ENCODE assay signal across 25 mouse cellular contexts in the genomic region with DNA sequence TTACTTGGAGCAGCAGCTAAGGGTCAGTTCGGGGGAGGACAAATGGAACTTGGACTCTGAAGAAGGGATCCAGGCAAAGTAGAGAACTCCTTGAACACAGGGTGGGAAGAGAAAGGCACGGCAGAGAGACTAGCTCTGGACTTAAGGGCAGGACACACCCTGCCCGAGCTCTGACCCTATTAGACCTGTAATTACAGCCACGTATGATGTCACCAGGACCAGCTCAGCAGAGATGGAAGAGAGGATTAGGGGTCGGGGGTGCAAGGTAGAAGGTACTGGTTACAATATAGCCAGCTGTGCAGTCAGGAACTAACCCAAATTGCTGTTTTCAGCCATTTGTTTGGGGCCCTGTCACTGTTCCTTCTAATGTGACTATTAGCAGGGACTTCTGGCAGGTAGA. TPM values are rescaled to one million over a fixed set of nuclear protein-coding genes. Genes with fewer than 3 reads are reported as not detected.
DNase-seq lines count a peak whose midpoint lies in the region; ATAC-seq and TF ChIP-seq lines count a peak whose summit lies in the region.
"Had no signal": no experiment of that assay in that cellular context is flagged by ENCODE, and none has a peak within 500 bp of the region (broad histone marks: within the 10 kb centered on the region; RNA-seq: fewer than 3 reads in every experiment).

No protein-coding gene starts in this region.

- H3K4me3 ChIP-seq in hindbrain, embryonic 12.5 days = 0 out of 2 replicates have a peak overlapping the region, but pooled peaks have one; percentile 23
- H3K4me3 ChIP-seq in hindbrain, embryonic 16.5 days (ENCODE audit: low read length) = no peak overlapping the region; the same call in 1 of the 2 replicates
- H3K4me3 ChIP-seq in midbrain, postnatal 0 days (ENCODE audit: low read depth, low read length) = peak overlapping the region; percentile 32; the same call in 1 of the 2 replicates
- no peak overlapping the region for H3K4me3 ChIP-seq in midbrain, embryonic 11.5 days (ENCODE audit: low read depth, low read length)
- 0 out of 2 replicates have a peak overlapping the region, but pooled peaks have one; percentile 43 for H3K4me3 ChIP-seq in limb, embryonic 10.5 days
- H3K4me3 ChIP-seq: erythroblast, embryonic 14.5 days; left cerebral cortex, adult 2 months; liver, embryonic 15.5 days; myocyte had no signal

- no peak overlapping the region for H3K27ac ChIP-seq in hindbrain, embryonic 12.5 days
- H3K27ac ChIP-seq in hindbrain, embryonic 16.5 days (ENCODE audit: low read depth, low read length) = no peak overlapping the region
- no peak overlapping the region for H3K27ac ChIP-seq in midbrain, postnatal 0 days (ENCODE audit: low read depth, low read length)
- no peak overlapping the region for H3K27ac ChIP-seq in midbrain, embryonic 11.5 days (ENCODE audit: low read depth, low read length)
- no peak overlapping the region for H3K27ac ChIP-seq in limb, embryonic 10.5 days
- H3K27ac ChIP-seq: left cerebral cortex, adult 2 months; liver, embryonic 15.5 days had no signal

- H3K9me3 ChIP-seq in hindbrain, embryonic 12.5 days (replicated peaks) = no peaks in the 10 kb centered on the region
- H3K9me3 ChIP-seq in hindbrain, embryonic 16.5 days (ENCODE audit: control insufficient read depth, low read length) = no peaks in the 10 kb centered on the region
- no peaks in the 10 kb centered on the region for H3K9me3 ChIP-seq in midbrain, postnatal 0 days (ENCODE audit: low read length)
- H3K9me3 ChIP-seq in midbrain, embryonic 11.5 days (ENCODE audit: control insufficient read depth, low read length) = no peaks in the 10 kb centered on the region
- H3K9me3 ChIP-seq in limb, embryonic 10.5 days (replicated peaks) = no peaks in the 10 kb centered on the region
- H3K9me3 ChIP-seq: liver, embryonic 15.5 days had no signal

- peaks cover 6% of the 10 kb centered on the region; the same call in 1 of the 2 replicates for H3K4me1 ChIP-seq in hindbrain, embryonic 12.5 days
- peaks cover 7% of the 10 kb centered on the region for H3K4me1 ChIP-seq in hindbrain, embryonic 16.5 days (ENCODE audit: control insufficient read depth, insufficient read depth, low read depth, low read length)
- no peaks in the 10 kb centered on the region for H3K4me1 ChIP-seq in midbrain, postnatal 0 days (ENCODE audit: insufficient read depth, low read length)
- H3K4me1 ChIP-seq in midbrain, embryonic 11.5 days (ENCODE audit: control insufficient read depth, insufficient read depth, low read length) = no peaks in the 10 kb centered on the region
- H3K4me1 ChIP-seq in limb, embryonic 10.5 days = peaks cover 26% of the 10 kb centered on the region

- no peak overlapping the region for H3K4me2 ChIP-seq in hindbrain, embryonic 12.5 days (replicated peaks)
- H3K4me2 ChIP-seq in hindbrain, embryonic 16.5 days (ENCODE audit: low read length) = no peak overlapping the region
- no peak overlapping the region for H3K4me2 ChIP-seq in midbrain, postnatal 0 days (ENCODE audit: low read depth, low read length, poor library complexity, severe bottlenecking)
- no peak overlapping the region for H3K4me2 ChIP-seq in midbrain, embryonic 11.5 days
- H3K4me2 ChIP-seq: liver, embryonic 15.5 days had no signal

- H3K9ac ChIP-seq in hindbrain, embryonic 12.5 days = no peak overlapping the region
- H3K9ac ChIP-seq in hindbrain, embryonic 16.5 days (ENCODE audit: low read depth, low read length) = no peak overlapping the region
- no peak overlapping the region for H3K9ac ChIP-seq in midbrain, postnatal 0 days (replicated peaks; ENCODE audit: low read length, poor library complexity, severe bottlenecking)
- H3K9ac ChIP-seq in midbrain, embryonic 11.5 days (ENCODE audit: low read length) = no peak overlapping the region
- H3K9ac ChIP-seq: liver, embryonic 15.5 days had no signal

- no peak for TF ChIP-seq CTCF in midbrain, postnatal 0 days (IDR thresholded peaks at IDR 0.05)

- peaks cover 87% of the 10 kb centered on the region for H3K27me3 ChIP-seq in hindbrain, embryonic 12.5 days
- H3K27me3 ChIP-seq in hindbrain, embryonic 16.5 days (replicated peaks; ENCODE audit: control insufficient read depth, insufficient read depth, low read length) = peaks cover 42% of the 10 kb centered on the region
- H3K27me3 ChIP-seq in midbrain, postnatal 0 days (ENCODE audit: insufficient read depth, low read length) = peaks cover 42% of the 10 kb centered on the region
- peaks cover 57% of the 10 kb centered on the region for H3K27me3 ChIP-seq in midbrain, embryonic 11.5 days (ENCODE audit: control insufficient read depth, insufficient read depth, low read length)
- H3K27me3 ChIP-seq in limb, embryonic 10.5 days (ENCODE audit: low read depth, poor library complexity, severe bottlenecking) = peaks cover 100% of the 10 kb centered on the region

- no peak for DNase-seq in midbrain, postnatal 0 days (ENCODE audit: low spot score)
- no peak for DNase-seq in midbrain, embryonic 11.5 days (ENCODE audit: low spot score, missing footprints)
- DNase-seq in limb, embryonic 10.5 days (ENCODE audit: low spot score) = no peak
- DNase-seq in ovary, postnatal 14 days (ENCODE audit: low spot score) = no peak
- no peak for DNase-seq in layer of hippocampus, postnatal 14 days (ENCODE audit: low spot score in 2 of 2)
- DNase-seq: adrenal gland, postnatal 10 days; cerebellum, adult 9-10 months; kidney, postnatal 36 days; midbrain, embryonic 14.5 days; retina, postnatal 1 day had no signal

- 49% methylated on average over 5 of the region's 5 CpGs for WGBS in hindbrain, embryonic 12.5 days
- WGBS in hindbrain, embryonic 16.5 days = 48% methylated on average over 5 of the region's 5 CpGs
- WGBS in midbrain, postnatal 0 days = 47% methylated on average over 5 of the region's 5 CpGs
- 49% methylated on average over 5 of the region's 5 CpGs for WGBS in midbrain, embryonic 11.5 days
- WGBS in limb, embryonic 10.5 days = 36% methylated on average over 5 of the region's 5 CpGs

- no peaks in the 10 kb centered on the region for H3K36me3 ChIP-seq in hindbrain, embryonic 12.5 days
- no peaks in the 10 kb centered on the region for H3K36me3 ChIP-seq in hindbrain, embryonic 16.5 days (ENCODE audit: control insufficient read depth, insufficient read depth, low read length)
- no peaks in the 10 kb centered on the region for H3K36me3 ChIP-seq in midbrain, postnatal 0 days (ENCODE audit: insufficient read depth, low read length)
- no peaks in the 10 kb centered on the region for H3K36me3 ChIP-seq in midbrain, embryonic 11.5 days (ENCODE audit: control insufficient read depth, insufficient read depth, low read length)
- H3K36me3 ChIP-seq in limb, embryonic 10.5 days = no peaks in the 10 kb centered on the region
- H3K36me3 ChIP-seq: G1E had no signal

- ATAC-seq in hindbrain, embryonic 12.5 days (ENCODE audit: low FRiP score) = no peak
- ATAC-seq in hindbrain, embryonic 16.5 days = no peak
- no peak for ATAC-seq in midbrain, postnatal 0 days (ENCODE audit: low FRiP score)
- ATAC-seq in midbrain, embryonic 11.5 days (ENCODE audit: low FRiP score) = no peak
- ATAC-seq: activated CD4-positive, CD25-positive, alpha-beta regulatory T cell, adult 4 months; forebrain, embryonic 16.5 days; inflammation-experienced regulatory T-cells, adult 6 months had no signal

RNA-seq across cellular contexts. Expression of gene Exoc3l4, which starts 6.0 kb away (rescaled TPM):
- polyA plus RNA-seq in hindbrain, embryonic 12.5 days (2016; fragmentation: Nextera tagmentation; extraction: Ambion mirVana) = 4.9 and 5.1 TPM in 2 replicates
- polyA plus RNA-seq in hindbrain, embryonic 16.5 days (2015; fragmentation: Nextera tagmentation; extraction: Ambion mirVana) = 2.6 and 2.7 TPM in 2 replicates
- 2.4 and 3.3 TPM in 2 replicates for total RNA-seq in midbrain, postnatal 0 days (2014; rRNA removed)
- polyA plus RNA-seq in midbrain, postnatal 0 days (2015; fragmentation: Nextera tagmentation; extraction: Ambion mirVana) = 1.7 and 2.8 TPM in 2 replicates
- polyA plus RNA-seq in midbrain, embryonic 11.5 days (2014; fragmentation: Nextera tagmentation; extraction: Ambion mirVana) = 2.3 and 2.9 TPM in 2 replicates
- polyA plus RNA-seq in limb, embryonic 10.5 days (2016; fragmentation: Nextera tagmentation; extraction: Ambion mirVana) = 5.1 and 6.5 TPM in 2 replicates
- 1 to 10 TPM; 1.2 to 2.3 TPM for total RNA-seq in layer of hippocampus, postnatal 14 days (2021)
- polyA plus RNA-seq: activated CD4-positive, CD25-positive, alpha-beta regulatory T cell, adult 4 months; G1E; inflammation-experienced regulatory T-cells, adult 6 months had no signal

RNA-seq across cellular contexts. Expression of gene Lbhd2, which starts 16.2 kb away (rescaled TPM):
- polyA plus RNA-seq in hindbrain, embryonic 12.5 days (2016; fragmentation: Nextera tagmentation; extraction: Ambion mirVana) = 0.45 and 0.74 TPM in 2 replicates
- polyA plus RNA-seq in hindbrain, embryonic 16.5 days (2015; fragmentation: Nextera tagmentation; extraction: Ambion mirVana) = 2.5 and 3.3 TPM in 2 replicates
- total RNA-seq in midbrain, postnatal 0 days (2014; rRNA removed) = 4.4 and 6.4 TPM in 2 replicates
- 18.2 and 19.9 TPM in 2 replicates for polyA plus RNA-seq in midbrain, postnatal 0 days (2015; fragmentation: Nextera tagmentation; extraction: Ambion mirVana)
- polyA plus RNA-seq in midbrain, embryonic 11.5 days (2014; fragmentation: Nextera tagmentation; extraction: Ambion mirVana) = not detected in 2 replicates
- polyA plus RNA-seq in limb, embryonic 10.5 days (2016; fragmentation: Nextera tagmentation; extraction: Ambion mirVana) = not detected in 2 replicates
- total RNA-seq in layer of hippocampus, postnatal 14 days (2021) = 1 to 10 TPM in 1 of 2 experiments, under 1 TPM in 1; 0.62 to 1.8 TPM
- total RNA-seq: common myeloid progenitor, adult 5-6 weeks; G1E; gastrocnemius, adult 18-20 months; hematopoietic stem cell, adult 5-6 weeks had no signal
- polyA plus RNA-seq: activated CD4-positive, CD25-positive, alpha-beta regulatory T cell, adult 4 months; embryonic facial prominence, embryonic 11.5 days; erythroblast, embryonic 14.5 days; G1E; gonadal fat pad, adult 2 months; liver, embryonic 15.5 days; myocyte had no signal

RNA-seq across cellular contexts. Expression of gene Tnfaip2, which starts 19.4 kb away (rescaled TPM):
- 3.7 and 4.1 TPM in 2 replicates for polyA plus RNA-seq in hindbrain, embryonic 12.5 days (2016; fragmentation: Nextera tagmentation; extraction: Ambion mirVana)
- polyA plus RNA-seq in hindbrain, embryonic 16.5 days (2015; fragmentation: Nextera tagmentation; extraction: Ambion mirVana) = 0.79 and 1.2 TPM in 2 replicates
- total RNA-seq in midbrain, postnatal 0 days (2014; rRNA removed) = 1.5 and 3.8 TPM in 2 replicates
- 0.38 and 0.49 TPM in 2 replicates for polyA plus RNA-seq in midbrain, postnatal 0 days (2015; fragmentation: Nextera tagmentation; extraction: Ambion mirVana)
- polyA plus RNA-seq in midbrain, embryonic 11.5 days (2014; fragmentation: Nextera tagmentation; extraction: Ambion mirVana) = 1.1 and 2.3 TPM in 2 replicates
- polyA plus RNA-seq in limb, embryonic 10.5 days (2016; fragmentation: Nextera tagmentation; extraction: Ambion mirVana) = 4.3 and 6.0 TPM in 2 replicates
- 1 to 10 TPM in 1 of 2 experiments, under 1 TPM in 1; 0.55 to 1.2 TPM for total RNA-seq in layer of hippocampus, postnatal 14 days (2021)
- polyA plus RNA-seq: activated CD4-positive, CD25-positive, alpha-beta regulatory T cell, adult 4 months; inflammation-experienced regulatory T-cells, adult 6 months had no signal

RNA-seq across cellular contexts. Expression of gene Cdc42bpb, which starts 45.3 kb away (rescaled TPM):
- polyA plus RNA-seq in hindbrain, embryonic 12.5 days (2016; fragmentation: Nextera tagmentation; extraction: Ambion mirVana) = 43.2 and 44.8 TPM in 2 replicates
- polyA plus RNA-seq in hindbrain, embryonic 16.5 days (2015; fragmentation: Nextera tagmentation; extraction: Ambion mirVana) = 35.3 and 40.4 TPM in 2 replicates
- 190 and 259 TPM in 2 replicates for total RNA-seq in midbrain, postnatal 0 days (2014; rRNA removed)
- 35.4 and 36.4 TPM in 2 replicates for polyA plus RNA-seq in midbrain, postnatal 0 days (2015; fragmentation: Nextera tagmentation; extraction: Ambion mirVana)
- 28.1 and 28.2 TPM in 2 replicates for polyA plus RNA-seq in midbrain, embryonic 11.5 days (2014; fragmentation: Nextera tagmentation; extraction: Ambion mirVana)
- 30.4 and 32.0 TPM in 2 replicates for polyA plus RNA-seq in limb, embryonic 10.5 days (2016; fragmentation: Nextera tagmentation; extraction: Ambion mirVana)
- 100 to 1,000 TPM; 117 to 125 TPM for total RNA-seq in layer of hippocampus, postnatal 14 days (2021)
- total RNA-seq: G1E had no signal
- polyA plus RNA-seq: G1E had no signal

Comparison
In these comparisons a context has a peak if more than half of its experiments do, and no peak if none do; other contexts are left out.
1. H3K4me3 ChIP-seq: peak in hindbrain, embryonic 12.5 days (single experiment), midbrain, postnatal 0 days (single experiment) and limb, embryonic 10.5 days (single experiment); none in hindbrain, embryonic 16.5 days (single experiment) and midbrain, embryonic 11.5 days (single experiment).